Mouse (Mus musculus): ENCODE results near the gene Gnmt. TPM values are rescaled to one million over a fixed set of nuclear protein-coding genes. Genes with fewer than 3 reads are reported as not detected.

Gnmt gene
- polyA plus RNA-seq, 1 experiment from 2014 or later, result 1.6 TPM

GRCm38 (mm10) chr17:46751794-46752556, 23.0 kb upstream of the Gnmt start, which contains the start of gene Cnpy3:
TSS of gene Cnpy3 (minus strand) at chr17:46752214.
- WGBS, result under 1% methylated on average over 55 of the region's 58 CpGs
- Histone ChIP-seq H3K4me2 (ENCODE audit: low read length) (peak within 1 kb of the TSS; percentile 83), H3K9ac (ENCODE audit: low read length) (peak within 1 kb of the TSS; percentile 80), H3K27ac (replicated peaks in 1 of 2; ENCODE audit: control insufficient read depth in 1 of 2, insufficient read depth in 1 of 2, low read depth in 2 of 2, low read length in 2 of 2) (peak within 1 kb of the TSS; percentile 84 to 86), H3K27me3 (ENCODE audit: control insufficient read depth, insufficient read depth, low read length) (no peaks in the 10 kb centered on the region), H3K4me3 (ENCODE audit: control insufficient read depth in 1 of 2, insufficient read depth in 1 of 2, low read depth in 1 of 2, low read length in 2 of 2) (peak within 1 kb of the TSS; percentile 70 to 89), H3K4me1 (ENCODE audit: control insufficient read depth in 2 of 2, insufficient read depth in 2 of 2, low read length in 2 of 2) (peaks cover 5 to 8% of the 10 kb centered on the region in 2 experiments), H3K9me3 (ENCODE audit: control insufficient read depth, low read length) (no peaks in the 10 kb centered on the region), H3K36me3 (ENCODE audit: control insufficient read depth, insufficient read depth, low read length) (peaks cover 5% of the 10 kb centered on the region)
- peak; percentile 98 for ATAC-seq (ENCODE audit: insufficient number of reproducible peaks, insufficient read depth, low FRiP score, low read depth)

- Histone ChIP-seq H3K27ac (replicated peaks in 1 of 2; ENCODE audit: control insufficient read depth in 1 of 2, insufficient read depth in 1 of 2, low read depth in 2 of 2, low read length in 2 of 2) (peak overlapping the region; percentile 84 to 86), H3K9ac (ENCODE audit: low read length) (peak overlapping the region; percentile 80), H3K9me3 (ENCODE audit: control insufficient read depth, low read length) (no peaks in the 10 kb centered on the region), H3K4me1 (ENCODE audit: control insufficient read depth in 2 of 2, insufficient read depth in 2 of 2, low read length in 2 of 2) (peaks cover 5 to 8% of the 10 kb centered on the region in 2 experiments), H3K4me3 (ENCODE audit: control insufficient read depth in 1 of 2, insufficient read depth in 1 of 2, low read depth in 1 of 2, low read length in 2 of 2) (peak overlapping the region; percentile 70 to 89), H3K27me3 (ENCODE audit: control insufficient read depth, insufficient read depth, low read length) (no peaks in the 10 kb centered on the region), H3K36me3 (ENCODE audit: control insufficient read depth, insufficient read depth, low read length) (peaks cover 13% of the 10 kb centered on the region), H3K4me2 (ENCODE audit: low read length) (peak overlapping the region; percentile 83)
- 30% methylated on average over 16 of the region's 16 CpGs for WGBS
- 0 out of 2 replicates have a peak, but pooled peaks have one; percentile 1 for ATAC-seq (ENCODE audit: insufficient number of reproducible peaks, insufficient read depth, low FRiP score, low read depth)
Measured at GRCm38 (mm10) chr17:46751056-46751793, 22.3 kb upstream of the Gnmt start.

- peak overlapping the region; percentile 80 for H3K9ac ChIP-seq (ENCODE audit: low read length)
- H3K36me3 ChIP-seq (ENCODE audit: control insufficient read depth, insufficient read depth, low read length), result peaks cover 19% of the 10 kb centered on the region
- H3K27me3 ChIP-seq (ENCODE audit: control insufficient read depth, insufficient read depth, low read length), result no peaks in the 10 kb centered on the region
- H3K4me3 ChIP-seq (ENCODE audit: control insufficient read depth in 1 of 2, insufficient read depth in 1 of 2, low read depth in 1 of 2, low read length in 2 of 2), result peak overlapping the region in 1 of 2 experiments; percentile 70; a peak in 1 of 4 replicates
- peaks cover 5 to 8% of the 10 kb centered on the region in 2 experiments for H3K4me1 ChIP-seq (ENCODE audit: control insufficient read depth in 2 of 2, insufficient read depth in 2 of 2, low read length in 2 of 2)
- ATAC-seq (ENCODE audit: insufficient number of reproducible peaks, insufficient read depth, low FRiP score, low read depth), result no peak
- H3K9me3 ChIP-seq (ENCODE audit: control insufficient read depth, low read length), result no peaks in the 10 kb centered on the region
- peak overlapping the region; percentile 83 for H3K4me2 ChIP-seq (ENCODE audit: low read length)
- no peak overlapping the region for H3K27ac ChIP-seq (replicated peaks in 1 of 2; ENCODE audit: control insufficient read depth in 1 of 2, insufficient read depth in 1 of 2, low read depth in 2 of 2, low read length in 2 of 2)
- 92% methylated on average over 4 of the region's 4 CpGs for WGBS
Measured at GRCm38 (mm10) chr17:46750580-46750979, 21.6 kb upstream of the Gnmt start.

- H3K9ac ChIP-seq (ENCODE audit: low read length), result no peak overlapping the region
- H3K4me2 ChIP-seq (ENCODE audit: low read length), result no peak overlapping the region
- H3K4me3 ChIP-seq (ENCODE audit: control insufficient read depth in 1 of 2, insufficient read depth in 1 of 2, low read depth in 1 of 2, low read length in 2 of 2), result no peak overlapping the region
- 86% methylated on average over 5 of the region's 5 CpGs for WGBS
- H3K4me1 ChIP-seq (ENCODE audit: control insufficient read depth in 2 of 2, insufficient read depth in 2 of 2, low read length in 2 of 2), result peaks cover 5 to 8% of the 10 kb centered on the region in 2 experiments
- peaks cover 26% of the 10 kb centered on the region for H3K36me3 ChIP-seq (ENCODE audit: control insufficient read depth, insufficient read depth, low read length)
- no peaks in the 10 kb centered on the region for H3K27me3 ChIP-seq (ENCODE audit: control insufficient read depth, insufficient read depth, low read length)
- H3K27ac ChIP-seq (replicated peaks in 1 of 2; ENCODE audit: control insufficient read depth in 1 of 2, insufficient read depth in 1 of 2, low read depth in 2 of 2, low read length in 2 of 2), result no peak overlapping the region
- H3K9me3 ChIP-seq (ENCODE audit: control insufficient read depth, low read length), result no peaks in the 10 kb centered on the region
- ATAC-seq (ENCODE audit: insufficient number of reproducible peaks, insufficient read depth, low FRiP score, low read depth), result no peak
Measured at GRCm38 (mm10) chr17:46749282-46749681, 20.3 kb upstream of the Gnmt start.

GRCm38 (mm10) chr17:46747806-46748205, 18.8 kb upstream of the Gnmt start:
- no peak overlapping the region for H3K4me3 ChIP-seq (ENCODE audit: control insufficient read depth in 1 of 2, insufficient read depth in 1 of 2, low read depth in 1 of 2, low read length in 2 of 2)
- H3K27me3 ChIP-seq (ENCODE audit: control insufficient read depth, insufficient read depth, low read length), result no peaks in the 10 kb centered on the region
- H3K27ac ChIP-seq (replicated peaks in 1 of 2; ENCODE audit: control insufficient read depth in 1 of 2, insufficient read depth in 1 of 2, low read depth in 2 of 2, low read length in 2 of 2), result no peak overlapping the region
- H3K4me1 ChIP-seq (ENCODE audit: control insufficient read depth in 2 of 2, insufficient read depth in 2 of 2, low read length in 2 of 2), result peaks cover 5 to 8% of the 10 kb centered on the region in 2 experiments
- 94% methylated on average over 2 of the region's 2 CpGs for WGBS
- H3K9me3 ChIP-seq (ENCODE audit: control insufficient read depth, low read length), result no peaks in the 10 kb centered on the region
- no peak for ATAC-seq (ENCODE audit: insufficient number of reproducible peaks, insufficient read depth, low FRiP score, low read depth)
- H3K36me3 ChIP-seq (ENCODE audit: control insufficient read depth, insufficient read depth, low read length), result peaks cover 40% of the 10 kb centered on the region
- H3K9ac ChIP-seq (ENCODE audit: low read length), result no peak overlapping the region
- no peak overlapping the region for H3K4me2 ChIP-seq (ENCODE audit: low read length)

- Histone ChIP-seq H3K4me1 (ENCODE audit: control insufficient read depth in 2 of 2, insufficient read depth in 2 of 2, low read length in 2 of 2) (peaks cover 4 to 8% of the 10 kb centered on the region in 2 experiments), H3K27ac (replicated peaks in 1 of 2; ENCODE audit: control insufficient read depth in 1 of 2, insufficient read depth in 1 of 2, low read depth in 2 of 2, low read length in 2 of 2) (no peak overlapping the region), H3K27me3 (ENCODE audit: control insufficient read depth, insufficient read depth, low read length) (no peaks in the 10 kb centered on the region), H3K9ac (ENCODE audit: low read length) (no peak overlapping the region), H3K9me3 (ENCODE audit: control insufficient read depth, low read length) (no peaks in the 10 kb centered on the region), H3K4me3 (ENCODE audit: control insufficient read depth in 1 of 2, insufficient read depth in 1 of 2, low read depth in 1 of 2, low read length in 2 of 2) (no peak overlapping the region), H3K36me3 (ENCODE audit: control insufficient read depth, insufficient read depth, low read length) (peaks cover 42% of the 10 kb centered on the region), H3K4me2 (ENCODE audit: low read length) (no peak overlapping the region)
- no peak for ATAC-seq (ENCODE audit: insufficient number of reproducible peaks, insufficient read depth, low FRiP score, low read depth)
- WGBS, result 78% methylated on average over 8 of the region's 8 CpGs
Measured at GRCm38 (mm10) chr17:46747234-46747633, 18.3 kb upstream of the Gnmt start.

GRCm38 (mm10) chr17:46745506-46745905, 16.5 kb upstream of the Gnmt start:
- ATAC-seq (ENCODE audit: insufficient number of reproducible peaks, insufficient read depth, low FRiP score, low read depth), result no peak
- peaks cover 49% of the 10 kb centered on the region for H3K36me3 ChIP-seq (ENCODE audit: control insufficient read depth, insufficient read depth, low read length)

More at GRCm38 (mm10) chr17:46745506-46745905, 16.5 kb upstream of the Gnmt start:
- no peak overlapping the region for H3K4me3 ChIP-seq (ENCODE audit: control insufficient read depth in 1 of 2, insufficient read depth in 1 of 2, low read depth in 1 of 2, low read length in 2 of 2)
- no peak overlapping the region for H3K9ac ChIP-seq (ENCODE audit: low read length)
- H3K9me3 ChIP-seq (ENCODE audit: control insufficient read depth, low read length), result no peaks in the 10 kb centered on the region
- WGBS, result 86% methylated on average over 2 of the region's 2 CpGs
- no peaks in the 10 kb centered on the region for H3K27me3 ChIP-seq (ENCODE audit: control insufficient read depth, insufficient read depth, low read length)
- H3K4me1 ChIP-seq (ENCODE audit: control insufficient read depth in 2 of 2, insufficient read depth in 2 of 2, low read length in 2 of 2), result no peaks in the 10 kb centered on the region
- H3K27ac ChIP-seq (replicated peaks in 1 of 2; ENCODE audit: control insufficient read depth in 1 of 2, insufficient read depth in 1 of 2, low read depth in 2 of 2, low read length in 2 of 2), result no peak overlapping the region
- H3K4me2 ChIP-seq (ENCODE audit: low read length), result no peak overlapping the region
